Mouse (Mus musculus) hindbrain, embryonic 11.5 days (tissue): ENCODE results near the gene Cryga. TPM values are rescaled to one million over a fixed set of nuclear protein-coding genes. Genes with fewer than 3 reads are reported as not detected.
"Not testable (repeated sequence)": the region's sequence is repeated elsewhere in the genome, so short reads cannot be mapped to it uniquely, and the experiment has no call there.

Source experiments
- ATAC-seq: fragments of 200-750 bp; cut with Nextera tagmentation; 2 replicates; pipeline ENCODE4 v1.8.0; 2017; ENCODE audit warnings: mild to moderate bottlenecking, moderate TSS enrichment, moderate library complexity; ENCODE audit not compliant: low FRiP score
- DNase-seq: peaks from one replicate; pipeline ENCODE4 v3.0.0-alpha.2; 2015; ENCODE audit warnings: low spot score
- H3K27ac ChIP-seq: fragments of 300-500 bp; sonication (generic); 2 replicates; pipeline ENCODE4 v1.5.1; 2014; ENCODE audit warnings: mild to moderate bottlenecking, low read depth, low read length
- H3K27me3 ChIP-seq: fragments of 300-500 bp; sonication (generic); 2 replicates; pipeline ENCODE4 v1.6.1; 2014; ENCODE audit warnings: mild to moderate bottlenecking, low read length, moderate library complexity, mixed read lengths; ENCODE audit not compliant: control insufficient read depth, insufficient read depth
- H3K36me3 ChIP-seq: fragments of 300-500 bp; sonication (generic); 2 replicates; pipeline ENCODE4 v1.6.1; 2014; ENCODE audit warnings: mild to moderate bottlenecking, low read length, moderate library complexity, mixed read lengths; ENCODE audit not compliant: control insufficient read depth, insufficient read depth
- H3K4me1 ChIP-seq: fragments of 300-500 bp; sonication (generic); replicated peaks from 2 replicates; pipeline ENCODE4 v1.6.1; 2014; ENCODE audit warnings: low read length, mixed read lengths; ENCODE audit not compliant: control insufficient read depth, insufficient read depth
- H3K4me2 ChIP-seq: fragments of 300-500 bp; sonication (generic); replicated peaks from 2 replicates; pipeline ENCODE4 v1.6.1; 2014; ENCODE audit warnings: mild to moderate bottlenecking, low read depth, low read length
- H3K4me3 ChIP-seq: fragments of 300-500 bp; sonication (generic); 2 replicates; pipeline ENCODE4 v1.5.1; 2014; ENCODE audit warnings: low read depth, low read length
- H3K9ac ChIP-seq: fragments of 300-500 bp; sonication (generic); 2 replicates; pipeline ENCODE4 v1.6.1; 2014; ENCODE audit warnings: low read depth, low read length
- H3K9me3 ChIP-seq: fragments of 300-500 bp; sonication (generic); 2 replicates; pipeline ENCODE4 v1.6.1; 2016; ENCODE audit warnings: low read length; ENCODE audit not compliant: control insufficient read depth
- WGBS: fragments of 180-500 bp; shearing (Covaris S2); extraction: QIAGEN DNeasy Blood & Tissue Kit; methylation state at CpG from one replicate; pipeline ENCODE4 v1.1.7; 2014; 5-methylcytosine and 5-hydroxymethylcytosine counted together
- polyA plus RNA-seq: library from polyadenylated mRNA; unstranded; fragments of >200 nt; fragmentation: Nextera tagmentation; extraction: Ambion mirVana; gene quantifications from 2 replicates; pipeline ENCODE4 v1.2.1, GENCODE M21; 2014

Gene Cryga
- polyA plus RNA-seq, 1 experiment from 2014 or later, result not detected

DNA sequence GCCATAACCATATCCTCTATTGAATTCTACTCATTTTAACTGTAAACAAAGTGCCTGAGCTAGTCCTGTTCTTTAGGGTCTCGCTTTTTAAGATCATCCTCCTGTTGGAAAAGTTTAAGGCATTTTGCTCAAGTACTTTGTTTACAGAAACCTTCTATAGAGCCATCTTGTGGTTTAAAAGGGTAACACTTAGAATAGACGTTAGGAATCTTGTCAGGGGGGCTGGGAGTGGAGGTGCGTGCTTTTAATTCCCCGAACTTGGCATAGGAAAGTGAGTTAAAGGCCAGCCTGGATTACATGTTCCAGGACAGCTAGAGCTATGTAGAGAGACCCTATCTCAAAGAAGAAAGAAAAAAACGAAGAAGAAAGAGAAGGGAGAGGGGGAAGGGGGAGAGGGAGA is 27.6 kb downstream of the Cryga start:
- no peak overlapping the region for H3K4me3 ChIP-seq
- DNase-seq, result no peak
- ATAC-seq, result no peak
- no peak overlapping the region for H3K4me2 ChIP-seq
- no peak overlapping the region for H3K9ac ChIP-seq
- no peaks in the 10 kb centered on the region for H3K27me3 ChIP-seq
- WGBS, result 28% methylated on average over 5 of the region's 5 CpGs
- no peaks in the 10 kb centered on the region for H3K9me3 ChIP-seq
- no peak overlapping the region for H3K27ac ChIP-seq
- H3K4me1 ChIP-seq, result no peaks in the 10 kb centered on the region
- H3K36me3 ChIP-seq, result no peaks in the 10 kb centered on the region

DNA sequence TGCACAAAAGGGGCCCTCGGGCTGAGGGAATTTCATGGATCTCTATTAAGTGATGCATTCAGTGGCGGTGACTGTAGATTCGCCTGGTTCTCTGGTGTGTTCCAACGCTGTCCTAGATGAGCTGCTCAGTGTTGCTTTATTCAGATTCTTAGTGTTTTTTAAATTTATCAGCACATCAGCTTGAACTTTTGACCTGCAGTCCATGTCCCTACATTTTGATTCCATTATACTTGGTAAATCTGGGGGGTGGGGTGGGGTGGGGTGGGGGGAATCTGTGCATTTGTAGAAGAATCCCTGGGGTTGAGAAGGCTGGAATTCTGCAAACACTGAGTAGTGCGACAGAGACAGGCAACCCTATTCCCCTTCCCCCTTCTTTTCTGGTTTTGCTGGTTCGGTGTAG is 29.6 kb downstream of the Cryga start, which contains the start of gene Crygc:
TSS of gene Crygc (minus strand) at position 101 of the 400 bp plus-strand sequence.
- Histone ChIP-seq H3K4me2 (no peak within 1 kb of the TSS), H3K9ac (no peak within 1 kb of the TSS), H3K27ac (no peak within 1 kb of the TSS), H3K9me3 (no peaks in the 10 kb centered on the region), H3K27me3 (no peaks in the 10 kb centered on the region), H3K36me3 (no peaks in the 10 kb centered on the region), H3K4me1 (no peaks in the 10 kb centered on the region), H3K4me3 (no peak within 1 kb of the TSS)
- no peak for ATAC-seq
- WGBS, result 71% methylated on average over 6 of the region's 6 CpGs
- no peak for DNase-seq

DNA sequence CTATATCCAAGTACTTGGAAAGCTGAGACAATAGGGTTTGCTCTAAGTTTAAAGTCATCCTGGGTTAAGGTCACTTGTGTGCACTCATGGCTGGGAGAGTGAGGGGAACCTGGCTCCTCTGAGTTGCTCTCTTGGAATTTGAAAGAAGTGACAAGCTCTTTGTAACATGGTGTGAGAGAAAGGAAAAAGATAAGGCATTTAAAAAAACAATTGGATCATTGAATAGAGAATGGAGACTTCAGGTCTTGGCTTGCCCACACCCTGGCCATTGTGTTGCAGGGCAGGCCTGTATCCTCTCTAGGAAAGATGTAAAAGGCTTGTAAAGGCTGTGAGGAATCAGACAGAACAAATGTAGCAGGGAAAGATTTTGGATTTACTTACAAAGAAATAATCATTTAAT is 35.3 kb downstream of the Cryga start:
- ATAC-seq, result no peak

DNA sequence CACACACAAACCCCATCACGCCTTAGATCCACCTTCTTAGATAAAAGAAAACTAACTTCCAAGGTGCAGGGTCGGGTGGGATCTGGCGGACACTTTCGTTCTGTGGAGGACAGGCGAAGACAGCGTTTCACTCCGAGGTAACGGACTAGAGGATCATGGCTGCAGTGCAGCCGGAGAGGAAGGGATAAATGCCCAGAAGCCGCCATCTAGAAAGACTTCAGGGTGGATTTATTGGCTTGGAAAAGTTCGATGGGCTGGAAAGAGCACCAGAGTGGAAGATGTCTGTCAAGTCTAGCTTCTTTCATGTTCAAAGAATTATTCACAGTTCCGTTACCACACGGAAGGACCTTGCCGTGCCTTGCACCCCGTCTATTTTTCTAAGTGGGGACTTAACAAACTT is 39.0 kb downstream of the Cryga start:
- 82% methylated on average over 15 of the region's 15 CpGs for WGBS
- Histone ChIP-seq H3K36me3 (no peaks in the 10 kb centered on the region), H3K4me2 (no peak overlapping the region), H3K27me3 (no peaks in the 10 kb centered on the region), H3K4me3 (no peak overlapping the region), H3K9me3 (no peaks in the 10 kb centered on the region), H3K4me1 (no peaks in the 10 kb centered on the region), H3K9ac (no peak overlapping the region), H3K27ac (no peak overlapping the region)
- ATAC-seq (no peak), DNase-seq (no peak)

More for the DNA sequence above, 35.3 kb downstream of the Cryga start:
- Histone ChIP-seq H3K27ac (no peak overlapping the region), H3K9ac (no peak overlapping the region), H3K27me3 (no peaks in the 10 kb centered on the region), H3K4me3 (no peak overlapping the region), H3K36me3 (no peaks in the 10 kb centered on the region), H3K4me1 (no peaks in the 10 kb centered on the region), H3K9me3 (no peaks in the 10 kb centered on the region), H3K4me2 (no peak overlapping the region)
- DNase-seq, result no peak

DNA sequence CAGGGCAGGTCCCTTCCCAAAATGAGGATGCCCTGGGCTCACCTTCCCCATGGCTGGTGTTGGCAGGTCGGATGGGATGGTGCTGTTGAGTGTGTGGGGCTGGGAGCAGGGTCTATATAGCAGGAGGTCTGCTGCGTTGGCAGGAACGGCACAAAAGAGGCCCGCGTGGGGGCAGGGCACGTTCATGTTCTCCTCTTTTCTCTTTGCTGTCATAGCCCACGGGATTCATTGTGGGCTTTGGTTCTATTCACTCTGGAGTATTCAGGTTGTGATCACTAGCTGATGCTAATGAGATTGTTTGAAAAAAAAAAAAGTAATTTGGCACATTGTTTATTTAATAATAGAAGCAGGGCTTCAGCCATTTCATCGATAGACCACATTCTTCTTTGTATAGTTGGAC is 39.8 kb downstream of the Cryga start, which contains the start of gene Crygd:
TSS of gene Crygd (minus strand) at position 101 of the 400 bp plus-strand sequence.
- DNase-seq, result no peak
- H3K27ac ChIP-seq, result no peak within 1 kb of the TSS
- WGBS, result 69% methylated on average over 8 of the region's 8 CpGs
- no peaks in the 10 kb centered on the region for H3K27me3 ChIP-seq
- H3K9ac ChIP-seq, result no peak within 1 kb of the TSS
- H3K4me2 ChIP-seq, result no peak within 1 kb of the TSS
- ATAC-seq, result no peak
- H3K9me3 ChIP-seq, result no peaks in the 10 kb centered on the region
- no peaks in the 10 kb centered on the region for H3K4me1 ChIP-seq
- H3K4me3 ChIP-seq, result no peak within 1 kb of the TSS
- no peaks in the 10 kb centered on the region for H3K36me3 ChIP-seq

DNA sequence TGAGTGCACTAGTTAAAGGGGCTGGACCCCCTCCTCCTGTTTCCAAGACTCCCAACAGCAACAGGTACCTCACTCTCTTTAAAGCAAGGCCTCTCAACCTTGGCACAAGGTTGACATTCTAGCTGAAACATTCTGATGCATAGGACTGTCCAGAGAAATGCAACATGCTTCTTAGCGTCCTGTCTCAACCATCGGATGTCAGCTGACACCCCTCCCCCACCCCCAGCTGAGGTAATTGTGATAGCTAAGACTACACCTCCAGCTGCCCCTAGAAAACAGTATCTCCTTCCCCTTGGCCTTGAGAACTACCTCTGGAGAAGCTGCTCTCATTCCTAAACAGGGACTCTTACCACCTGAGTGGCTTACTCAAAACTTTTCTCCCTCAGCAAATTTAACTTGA is 51.0 kb downstream of the Cryga start:
- Histone ChIP-seq H3K4me1 (no peaks in the 10 kb centered on the region; the same call in 1 of the 2 replicates), H3K27me3 (no peaks in the 10 kb centered on the region), H3K4me2 (no peak overlapping the region), H3K4me3 (no peak overlapping the region), H3K36me3 (no peaks in the 10 kb centered on the region), H3K9me3 (no peaks in the 10 kb centered on the region), H3K9ac (no peak overlapping the region), H3K27ac (no peak overlapping the region)
- DNase-seq (no peak), ATAC-seq (no peak)
- 42% methylated on average over 2 of the region's 2 CpGs for WGBS

DNA sequence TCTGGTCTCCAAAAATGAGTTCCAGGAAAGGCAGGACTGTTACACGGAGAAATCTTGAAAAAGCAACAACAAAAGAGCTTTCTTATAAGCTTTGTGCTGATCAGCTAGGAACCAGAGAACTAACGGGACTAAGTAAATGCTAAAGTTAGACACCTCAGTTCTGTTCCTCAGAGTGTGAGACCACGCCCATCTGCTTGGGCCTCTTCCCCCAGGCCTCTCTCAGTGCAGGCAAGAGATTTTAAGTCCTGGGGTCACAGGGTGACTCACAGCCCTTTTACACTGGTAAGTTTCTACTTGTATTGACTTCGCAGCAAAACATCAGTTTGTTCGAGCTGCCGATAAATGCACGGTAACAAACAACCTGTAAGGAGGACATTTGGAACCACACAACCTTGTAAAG is 51.5 kb downstream of the Cryga start:
- ATAC-seq, result no peak
- no peak overlapping the region for H3K4me2 ChIP-seq
- no peak overlapping the region for H3K9ac ChIP-seq
- no peaks in the 10 kb centered on the region for H3K27me3 ChIP-seq
- 62% methylated on average over 7 of the region's 7 CpGs for WGBS
- H3K27ac ChIP-seq, result no peak overlapping the region
- H3K4me1 ChIP-seq, result no peaks in the 10 kb centered on the region; the same call in 1 of the 2 replicates
- DNase-seq, result no peak
- no peak overlapping the region for H3K4me3 ChIP-seq
- no peaks in the 10 kb centered on the region for H3K9me3 ChIP-seq
- no peaks in the 10 kb centered on the region for H3K36me3 ChIP-seq

DNA sequence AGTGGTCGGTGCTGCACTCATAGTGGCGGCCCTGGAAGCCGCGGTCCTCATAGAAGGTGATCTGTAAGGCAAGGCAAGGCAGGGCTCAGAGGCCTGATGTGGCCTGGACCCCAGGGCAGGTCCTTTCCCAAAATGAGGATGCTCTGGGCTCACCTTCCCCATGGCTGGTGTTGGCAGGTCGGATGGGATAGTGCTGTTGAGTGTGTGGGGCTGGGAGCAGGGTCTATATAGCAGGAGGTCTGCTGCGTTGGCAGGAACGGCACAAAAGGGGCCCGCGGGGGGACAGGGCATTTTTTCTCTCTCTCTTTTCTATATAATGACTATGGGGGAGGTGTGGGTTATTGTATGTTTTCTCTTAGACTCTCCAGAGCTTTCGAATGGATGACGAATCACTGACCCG is 52.2 kb downstream of the Cryga start, which contains the start of gene Cryge:
TSS of gene Cryge (minus strand) at position 198 of the 400 bp plus-strand sequence.
- not testable (repeated sequence) for H3K9me3 ChIP-seq, H3K4me2 ChIP-seq, DNase-seq, ATAC-seq, H3K4me1 ChIP-seq, H3K4me3 ChIP-seq, H3K9ac ChIP-seq, H3K36me3 ChIP-seq, H3K27ac ChIP-seq, H3K27me3 ChIP-seq
- 36% methylated on average over 8 of the region's 12 CpGs for WGBS
